Mouse (Mus musculus): ENCODE results near the gene Zfand6.

DNA sequence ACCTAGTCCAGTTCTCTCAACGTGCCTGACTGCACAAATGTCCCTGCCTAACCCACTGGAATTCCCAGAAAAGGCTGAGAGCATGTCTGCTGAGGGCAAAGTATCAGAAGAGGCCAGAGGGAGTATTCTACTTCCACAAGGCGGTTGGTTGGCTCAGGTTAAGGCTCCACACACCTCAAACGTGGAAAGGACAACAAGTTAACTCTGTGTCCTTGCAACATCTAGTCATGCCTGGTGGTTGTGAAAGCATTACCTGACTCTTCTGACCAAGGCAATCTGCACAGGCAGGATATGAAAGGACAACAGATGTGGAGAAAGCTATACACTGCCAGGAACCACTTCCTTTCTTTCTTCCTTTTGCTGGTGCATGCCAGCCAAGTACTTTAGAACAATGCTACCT, 85.3 kb downstream of the Zfand6 start:
- TF ChIP-seq POLR2A (IDR thresholded peaks at IDR 0.05; ENCODE audit: insufficient read depth, low read depth, low read length) = no peak
- TF ChIP-seq CTCF (IDR thresholded peaks at IDR 0.05; ENCODE audit: insufficient read depth, low read depth, low read length) = no peak
